Mouse (Mus musculus) MEL (cell line): Measurements from ENCODE around the gene Esd. TPM values are rescaled to one million over a fixed set of nuclear protein-coding genes. Genes with fewer than 3 reads are reported as not detected.

Experiments
- DNase-seq: peaks from one replicate; pipeline ENCODE4 v3.0.0; 2011; ENCODE audit warnings: low read depth, low spot score
- H3K27ac ChIP-seq: 2 replicates; pipeline ENCODE4 v1.5.1; 2012; ENCODE audit warnings: low read depth, mild to moderate bottlenecking, control low read depth, low read length, moderate library complexity; ENCODE audit not compliant: control insufficient read depth
- H3K27me3 ChIP-seq, 2 experiments: fragments of 150-350 bp in 1 of 2; sonication (generic) in 1 of 2; 2 replicates each; pipeline ENCODE4 v1.6.1; 2012; ENCODE audit warnings: low read length in 2 of 2, mild to moderate bottlenecking in 2 of 2, improper control_type of control experiment in 1 of 2, moderate library complexity in 1 of 2; ENCODE audit not compliant: insufficient read depth in 2 of 2, control insufficient read depth in 1 of 2
- H3K36me3 ChIP-seq, 2 experiments: 2 replicates each; pipeline ENCODE4 v1.6.1; 2012 to 2014; ENCODE audit warnings: low read length in 2 of 2, improper control_type of control experiment in 1 of 2, inconsistent platforms in 1 of 2, mild to moderate bottlenecking in 1 of 2; ENCODE audit not compliant: insufficient read depth in 2 of 2, control insufficient read depth in 1 of 2
- H3K4me1 ChIP-seq, 2 experiments: fragments of 150-350 bp in 1 of 2; sonication (generic) in 1 of 2; 2 replicates each; pipeline ENCODE4 v1.6.1; 2012; ENCODE audit warnings: low read length in 2 of 2, improper control_type of control experiment in 1 of 2, mild to moderate bottlenecking in 1 of 2; ENCODE audit not compliant: insufficient read depth in 2 of 2, control insufficient read depth in 1 of 2
- H3K4me3 ChIP-seq, 2 experiments: fragments of 150-350 bp in 1 of 2; sonication (generic) in 1 of 2; 2 replicates each; pipeline ENCODE4 v1.5.1; 2012; ENCODE audit warnings: low read depth in 2 of 2, low read length in 2 of 2, mild to moderate bottlenecking in 2 of 2, moderate library complexity in 2 of 2, control low read depth in 1 of 2, improper control_type of control experiment in 1 of 2; ENCODE audit not compliant: control insufficient read depth in 1 of 2, insufficient read depth in 1 of 2
- H3K79me2 ChIP-seq: 2 replicates; pipeline ENCODE4 v1.6.1; 2012; ENCODE audit warnings: mild to moderate bottlenecking, low read length, moderate library complexity; ENCODE audit not compliant: control insufficient read depth, poor library complexity, insufficient read depth
- H3K9ac ChIP-seq: 2 replicates; pipeline ENCODE4 v1.6.1; 2012; ENCODE audit warnings: low read depth, mild to moderate bottlenecking, control low read depth, low read length, moderate library complexity; ENCODE audit not compliant: control insufficient read depth, poor library complexity, severe bottlenecking
- H3K9me3 ChIP-seq: fragments of 150-350 bp; sonication (generic); replicated peaks from 2 replicates; pipeline ENCODE4 v1.6.1; 2012; ENCODE audit warnings: mild to moderate bottlenecking, low read length, improper control_type of control experiment, moderate library complexity; ENCODE audit not compliant: insufficient read depth
- CTCF ChIP-seq, 3 experiments: IDR thresholded peaks in 2 of 3; conservative IDR thresholded peaks in 1 of 3; 2 replicates each; pipeline ENCODE4 v1.5.1; 2011 to 2012; ENCODE audit warnings: low read length in 3 of 3, low read depth in 2 of 3, mild to moderate bottlenecking in 2 of 3, improper control_type of control experiment in 1 of 3, inconsistent platforms in 1 of 3, mixed read lengths in 1 of 3, moderate library complexity in 1 of 3; ENCODE audit not compliant: control insufficient read depth in 1 of 3, insufficient read depth in 1 of 3, poor library complexity in 1 of 3, severe bottlenecking in 1 of 3
- E2F4 ChIP-seq: IDR thresholded peaks from 2 replicates; pipeline ENCODE4 v1.6.1; 2011; ENCODE audit warnings: low read depth, low read length, improper control_type of control experiment, borderline replicate concordance
- EP300 ChIP-seq, 2 experiments: IDR thresholded peaks; 2 replicates each; pipeline ENCODE4 v1.6.1; 2011; ENCODE audit warnings: improper control_type of control experiment in 2 of 2, low read length in 2 of 2, low read depth in 1 of 2, mild to moderate bottlenecking in 1 of 2
- ETS1 ChIP-seq: IDR thresholded peaks from 2 replicates; pipeline ENCODE4 v1.6.1; 2012; ENCODE audit warnings: low read depth, mild to moderate bottlenecking, inconsistent platforms, low read length, improper control_type of control experiment, moderate library complexity
- GABPA ChIP-seq: IDR thresholded peaks from 2 replicates; pipeline ENCODE4 v1.6.1; 2012; ENCODE audit warnings: low read depth, mild to moderate bottlenecking, inconsistent platforms, low read length, improper control_type of control experiment, moderate library complexity
- GATA1 ChIP-seq: IDR thresholded peaks from 2 replicates; pipeline ENCODE4 v1.6.1; 2011; ENCODE audit warnings: low read depth, low read length, improper control_type of control experiment
- JUND ChIP-seq: IDR thresholded peaks from 2 replicates; pipeline ENCODE4 v1.6.1; 2011; ENCODE audit warnings: low read depth, mild to moderate bottlenecking, improper control_type of control experiment, low read length
- KAT2A ChIP-seq: conservative IDR thresholded peaks from 2 replicates; pipeline ENCODE4 v1.6.1; 2012; ENCODE audit warnings: low read depth, low read length, improper control_type of control experiment, inconsistent platforms
- MAX ChIP-seq: IDR thresholded peaks from 2 replicates; pipeline ENCODE4 v1.6.1; 2011; ENCODE audit warnings: low read length, improper control_type of control experiment
- MAZ ChIP-seq: IDR thresholded peaks from 2 replicates; pipeline ENCODE4 v1.6.1; 2012; ENCODE audit warnings: low read depth, mild to moderate bottlenecking, inconsistent platforms, low read length, improper control_type of control experiment
- MEF2A ChIP-seq: IDR thresholded peaks from 2 replicates; pipeline ENCODE4 v1.6.1; 2014; ENCODE audit warnings: low read depth, mild to moderate bottlenecking, inconsistent platforms, low read length, improper control_type of control experiment; ENCODE audit not compliant: poor library complexity, insufficient replicate concordance, severe bottlenecking; ENCODE audit errors: extremely low read depth
- MXI1 ChIP-seq: IDR thresholded peaks from 2 replicates; pipeline ENCODE4 v1.6.1; 2011; ENCODE audit warnings: mild to moderate bottlenecking, low read depth, low read length, improper control_type of control experiment
- MYB ChIP-seq: IDR thresholded peaks from 2 replicates; pipeline ENCODE4 v1.6.1; 2011; ENCODE audit warnings: mild to moderate bottlenecking, low read depth, low read length, improper control_type of control experiment
- MYC ChIP-seq: IDR thresholded peaks from 2 replicates; pipeline ENCODE4 v1.6.1; 2011; ENCODE audit warnings: low read depth, mild to moderate bottlenecking, low read length, improper control_type of control experiment, moderate library complexity
- NRF1 ChIP-seq: IDR thresholded peaks from 2 replicates; pipeline ENCODE4 v1.6.1; 2014; ENCODE audit warnings: low read depth, mild to moderate bottlenecking, inconsistent platforms, low read length, improper control_type of control experiment, moderate library complexity; ENCODE audit not compliant: poor library complexity, insufficient read depth, severe bottlenecking
- POLR2AphosphoS5 ChIP-seq: IDR thresholded peaks from 2 replicates; pipeline ENCODE4 v1.6.1; 2012; ENCODE audit warnings: low read depth, borderline replicate concordance, mild to moderate bottlenecking, inconsistent platforms, low read length, moderate library complexity, mixed read lengths
- RAD21 ChIP-seq: IDR thresholded peaks from 2 replicates; pipeline ENCODE4 v1.6.1; 2011; ENCODE audit warnings: mild to moderate bottlenecking, low read depth, low read length, improper control_type of control experiment
- SIN3A ChIP-seq: IDR thresholded peaks from 2 replicates; pipeline ENCODE4 v1.6.1; 2012; ENCODE audit warnings: low read length, improper control_type of control experiment, inconsistent platforms
- SMC3 ChIP-seq: IDR thresholded peaks from 2 replicates; pipeline ENCODE4 v1.6.1; 2011; ENCODE audit warnings: low read depth, low read length, improper control_type of control experiment
- TBP ChIP-seq: IDR thresholded peaks from 2 replicates; pipeline ENCODE4 v1.8.0; 2011; ENCODE audit warnings: low read depth, low read length, improper control_type of control experiment
- TCF12 ChIP-seq: IDR thresholded peaks from 2 replicates; pipeline ENCODE4 v1.6.1; 2014; ENCODE audit warnings: low read depth, mild to moderate bottlenecking, inconsistent platforms, low read length, improper control_type of control experiment, moderate library complexity
- UBTF ChIP-seq: IDR thresholded peaks from 2 replicates; pipeline ENCODE4 v1.6.1; 2012; ENCODE audit warnings: low read depth, mild to moderate bottlenecking, inconsistent platforms, low read length, improper control_type of control experiment, moderate library complexity, borderline replicate concordance; ENCODE audit not compliant: insufficient read depth
- USF1 ChIP-seq: IDR thresholded peaks from 2 replicates; pipeline ENCODE4 v1.6.1; 2014; ENCODE audit warnings: low read depth, mild to moderate bottlenecking, inconsistent platforms, low read length, improper control_type of control experiment, moderate library complexity
- ZC3H11A ChIP-seq: IDR thresholded peaks from 2 replicates; pipeline ENCODE4 v1.6.1; 2012; ENCODE audit warnings: low read depth, mild to moderate bottlenecking, inconsistent platforms, low read length, improper control_type of control experiment
- ZKSCAN1 ChIP-seq: IDR thresholded peaks from 2 replicates; pipeline ENCODE4 v1.6.1; 2012; ENCODE audit warnings: low read depth, mild to moderate bottlenecking, inconsistent platforms, low read length, improper control_type of control experiment, moderate library complexity
- ZMIZ1 ChIP-seq: IDR thresholded peaks from 2 replicates; pipeline ENCODE4 v1.6.1; 2012; ENCODE audit warnings: low read depth, mild to moderate bottlenecking, inconsistent platforms, low read length, improper control_type of control experiment, moderate library complexity
- polyA plus RNA-seq, 2 experiments: library from polyadenylated mRNA; stranded (reverse) in 1 of 2; unstranded in 1 of 2; fragments of >175 nt in 1 of 2; fragments of >200 nt in 1 of 2; gene quantifications; 2 replicates each; pipeline versions ENCODE4 v1.2.1 to v1.2.4; 2012; ENCODE audit warnings: low replicate concordance in 2 of 2, low read depth in 1 of 2; ENCODE audit not compliant: insufficient read length in 2 of 2, insufficient read depth in 1 of 2, missing spikeins in 1 of 2
- total RNA-seq: library from RNA; depleted of rRNA; stranded (reverse); fragments of 300-350 nt; gene quantifications from 2 replicates; pipeline ENCODE4 v1.2.3, GENCODE M21; 2012

Esd gene
- total and polyA plus RNA-seq, 3 experiments: 150 to 230 TPM; not detected in 1

DNA sequence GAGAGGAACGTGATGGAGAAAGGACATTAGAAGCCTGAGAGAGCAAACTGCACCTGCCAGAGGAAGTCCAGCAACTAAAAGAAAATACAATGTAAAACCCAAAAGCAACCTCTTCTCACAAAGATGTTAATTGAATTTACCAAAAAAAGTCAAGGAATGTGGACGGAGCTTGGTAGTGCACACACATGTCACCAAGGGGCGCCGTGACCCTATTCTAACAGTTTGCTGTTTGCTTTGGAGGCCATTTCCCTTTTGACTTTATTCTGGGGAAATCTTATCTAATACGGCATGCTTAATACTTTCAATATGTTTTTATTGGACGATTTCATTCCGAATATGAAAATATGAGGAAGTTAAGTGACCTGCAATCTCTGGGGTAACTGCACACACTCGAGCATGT is 56.7 kb downstream of the Esd start:
- Histone ChIP-seq H3K9me3 (no peaks in the 10 kb centered on the region), H3K4me1 (no peaks in the 10 kb centered on the region), H3K79me2 (no peaks in the 10 kb centered on the region)
- peak; percentile 22 for DNase-seq
- TF ChIP-seq RAD21 (peak; percentile 48), CTCF (IDR thresholded peaks at IDR 0.05 in 2 of 3, conservative IDR thresholded peaks at IDR 0.05 in 1 of 3; ENCODE audit: control insufficient read depth in 1 of 3, insufficient read depth in 1 of 3, low read depth in 2 of 3, low read length in 3 of 3, poor library complexity in 1 of 3, severe bottlenecking in 1 of 3) (peak in 2 of 3 experiments; percentile 32 to 38; a peak in 3 of 6 replicates), ZMIZ1 (no peak), SMC3 (peak; percentile 43), MYC (no peak), MAZ (no peak), ETS1 (no peak), ZKSCAN1 (no peak), ZC3H11A (no peak; the same call in 1 of the 2 replicates), NRF1 (no peak), TBP (no peak), MYB (no peak), JUND (no peak), SIN3A (no peak), USF1 (no peak), MXI1 (no peak), MAX (no peak), TCF12 (no peak), KAT2A (no peak), MEF2A (no peak), GATA1 (no peak), POLR2AphosphoS5 (no peak), UBTF (no peak), GABPA (no peak), EP300 (IDR thresholded peaks at IDR 0.05; ENCODE audit: low read depth in 1 of 2, low read length in 2 of 2) (no peak), E2F4 (no peak)
- TF ChIP-seq, all 39 proteins: peak for 3
- Histone ChIP-seq H3K27ac (no peak overlapping the region), H3K4me3 (no peak overlapping the region), H3K36me3 (no peaks in the 10 kb centered on the region), H3K9ac (no peak overlapping the region), H3K27me3 (no peaks in the 10 kb centered on the region)
